Mouse (Mus musculus) embryonic facial prominence, embryonic 15.5 days (tissue): ENCODE data around the gene Prrt1. TPM values are rescaled to one million over a fixed set of nuclear protein-coding genes. Genes with fewer than 3 reads are reported as not detected.

Experiments used
- ATAC-seq: fragments of 200-750 bp; cut with Nextera tagmentation; 2 replicates; pipeline ENCODE4 v1.8.0; 2017; ENCODE audit warnings: low read depth, moderate TSS enrichment; ENCODE audit not compliant: insufficient number of reproducible peaks, low FRiP score, low TSS enrichment
- H3K27ac ChIP-seq: fragments of 300-500 bp; sonication (generic); replicated peaks from 2 replicates; pipeline ENCODE4 v1.5.1; 2015; ENCODE audit warnings: mild to moderate bottlenecking, inconsistent platforms
- H3K27me3 ChIP-seq: fragments of 300-500 bp; sonication (generic); 2 replicates; pipeline ENCODE4 v1.6.1; 2015; ENCODE audit warnings: inconsistent platforms
- H3K36me3 ChIP-seq: fragments of 300-500 bp; sonication (generic); 2 replicates; pipeline ENCODE4 v1.6.1; 2015; ENCODE audit warnings: mild to moderate bottlenecking, inconsistent platforms
- H3K4me1 ChIP-seq: fragments of 300-500 bp; sonication (generic); 2 replicates; pipeline ENCODE4 v1.6.1; 2015; ENCODE audit warnings: inconsistent platforms
- H3K4me2 ChIP-seq: fragments of 300-500 bp; sonication (generic); replicated peaks from 2 replicates; pipeline ENCODE4 v1.6.1; 2015; ENCODE audit warnings: mild to moderate bottlenecking, inconsistent platforms
- H3K4me3 ChIP-seq: fragments of 300-500 bp; sonication (generic); replicated peaks from 2 replicates; pipeline ENCODE4 v1.5.1; 2015; ENCODE audit warnings: mild to moderate bottlenecking, inconsistent platforms
- H3K9ac ChIP-seq: fragments of 300-500 bp; sonication (generic); 2 replicates; pipeline ENCODE4 v1.6.1; 2015; ENCODE audit warnings: inconsistent platforms
- H3K9me3 ChIP-seq: fragments of 300-500 bp; sonication (generic); replicated peaks from 2 replicates; pipeline ENCODE4 v1.6.1; 2016; ENCODE audit warnings: inconsistent platforms
- WGBS: fragments of 180-500 bp; shearing (Covaris S2); methylation state at CpG from one replicate; pipeline ENCODE4 v1.1.7; 2015; 5-methylcytosine and 5-hydroxymethylcytosine counted together
- polyA plus RNA-seq: library from polyadenylated mRNA; unstranded; fragments of >200 nt; fragmentation: Nextera tagmentation; extraction: Ambion mirVana; gene quantifications from 2 replicates; pipeline ENCODE4 v1.2.1, GENCODE M21; 2015

Gene Prrt1
- polyA plus RNA-seq, 1 experiment from 2014 or later, result 1.3 TPM

GRCm38 (mm10) chr17:34660259-34660820 lies 31.0 kb downstream of the Prrt1 start:
- Histone ChIP-seq H3K9me3 (no peaks in the 10 kb centered on the region), H3K36me3 (no peaks in the 10 kb centered on the region), H3K4me2 (peak overlapping the region; percentile 38), H3K9ac (no peak overlapping the region), H3K4me1 (peaks cover 33% of the 10 kb centered on the region), H3K27ac (no peak overlapping the region), H3K4me3 (no peak overlapping the region), H3K27me3 (peaks cover 36% of the 10 kb centered on the region)
- ATAC-seq, result no peak
- 27% methylated on average over 11 of the region's 11 CpGs for WGBS

GRCm38 (mm10) chr17:34661121-34661591 lies 31.8 kb downstream of the Prrt1 start:
- 5% methylated on average over 19 of the region's 19 CpGs for WGBS
- Histone ChIP-seq H3K27me3 (peaks cover 41% of the 10 kb centered on the region), H3K9ac (no peak overlapping the region)

GRCm38 (mm10) chr17:34662468-34662867 lies 33.1 kb downstream of the Prrt1 start:
- H3K27me3 ChIP-seq, result peaks cover 41% of the 10 kb centered on the region
- H3K36me3 ChIP-seq, result no peaks in the 10 kb centered on the region
- WGBS, result 77% methylated on average over 1 of the region's 1 CpGs
- no peak overlapping the region for H3K9ac ChIP-seq
- no peak overlapping the region for H3K27ac ChIP-seq
- no peak overlapping the region for H3K4me2 ChIP-seq
- no peak overlapping the region for H3K4me3 ChIP-seq
- no peaks in the 10 kb centered on the region for H3K9me3 ChIP-seq
- peaks cover 16% of the 10 kb centered on the region for H3K4me1 ChIP-seq
- ATAC-seq, result no peak

More at GRCm38 (mm10) chr17:34661121-34661591, 31.8 kb downstream of the Prrt1 start:
- Histone ChIP-seq H3K36me3 (no peaks in the 10 kb centered on the region), H3K4me1 (peaks cover 25% of the 10 kb centered on the region), H3K4me3 (peak overlapping the region; percentile 16; the same call in 1 of the 2 replicates), H3K4me2 (peak overlapping the region; percentile 38), H3K27ac (no peak overlapping the region), H3K9me3 (no peaks in the 10 kb centered on the region)
- ATAC-seq, result no peak

GRCm38 (mm10) chr17:34662978-34663377 lies 33.6 kb downstream of the Prrt1 start:
- WGBS, result 80% methylated on average over 8 of the region's 8 CpGs
- H3K27me3 ChIP-seq, result peaks cover 41% of the 10 kb centered on the region

GRCm38 (mm10) chr17:34663558-34663957 lies 34.2 kb downstream of the Prrt1 start:
- Histone ChIP-seq H3K4me3 (no peak overlapping the region), H3K27ac (no peak overlapping the region), H3K4me1 (peaks cover 16% of the 10 kb centered on the region), H3K9me3 (no peaks in the 10 kb centered on the region), H3K27me3 (peaks cover 40% of the 10 kb centered on the region), H3K36me3 (no peaks in the 10 kb centered on the region), H3K9ac (no peak overlapping the region), H3K4me2 (no peak overlapping the region)
- ATAC-seq, result no peak
- 42% methylated on average over 1 of the region's 1 CpGs for WGBS

More at GRCm38 (mm10) chr17:34662978-34663377, 33.6 kb downstream of the Prrt1 start:
- H3K4me1 ChIP-seq, result peaks cover 16% of the 10 kb centered on the region
- no peak overlapping the region for H3K4me3 ChIP-seq
- ATAC-seq, result no peak
- no peak overlapping the region for H3K9ac ChIP-seq
- H3K4me2 ChIP-seq, result no peak overlapping the region
- no peak overlapping the region for H3K27ac ChIP-seq
- no peaks in the 10 kb centered on the region for H3K9me3 ChIP-seq
- no peaks in the 10 kb centered on the region for H3K36me3 ChIP-seq

GRCm38 (mm10) chr17:34664472-34664871 lies 35.1 kb downstream of the Prrt1 start:
- no peak overlapping the region for H3K9ac ChIP-seq
- no peak overlapping the region for H3K27ac ChIP-seq
- WGBS, result 63% methylated on average over 7 of the region's 7 CpGs
- H3K4me1 ChIP-seq, result peaks cover 16% of the 10 kb centered on the region
- peaks cover 36% of the 10 kb centered on the region for H3K27me3 ChIP-seq
- no peak for ATAC-seq
- H3K36me3 ChIP-seq, result no peaks in the 10 kb centered on the region
- H3K9me3 ChIP-seq, result no peaks in the 10 kb centered on the region
- H3K4me3 ChIP-seq, result no peak overlapping the region
- no peak overlapping the region for H3K4me2 ChIP-seq

- Histone ChIP-seq H3K4me3 (peak within 1 kb of the TSS; percentile 34), H3K4me1 (peaks cover 18% of the 10 kb centered on the region), H3K27me3 (peaks cover 66% of the 10 kb centered on the region), H3K4me2 (peak within 1 kb of the TSS; percentile 59), H3K9ac (no peak within 1 kb of the TSS), H3K36me3 (no peaks in the 10 kb centered on the region), H3K9me3 (no peaks in the 10 kb centered on the region), H3K27ac (no peak within 1 kb of the TSS)
- 53% methylated on average over 7 of the region's 7 CpGs for WGBS
- no peak for ATAC-seq
Measured at GRCm38 (mm10) chr17:34670235-34670634, 40.9 kb downstream of the Prrt1 start, which contains the start of gene Tnxb. TSS of gene Tnxb (plus strand) at chr17:34670535.

- ATAC-seq, result no peak
- WGBS, result 8% methylated on average over 93 of the region's 93 CpGs
Measured at GRCm38 (mm10) chr17:34671151-34672066, 42.1 kb downstream of the Prrt1 start.

GRCm38 (mm10) chr17:34672246-34672792 lies 43.0 kb downstream of the Prrt1 start:
- no peak overlapping the region for H3K9ac ChIP-seq
- H3K27ac ChIP-seq, result no peak overlapping the region
- no peak for ATAC-seq
- H3K4me1 ChIP-seq, result peaks cover 25% of the 10 kb centered on the region
- peaks cover 80% of the 10 kb centered on the region for H3K27me3 ChIP-seq
- H3K9me3 ChIP-seq, result no peaks in the 10 kb centered on the region
- H3K4me2 ChIP-seq, result peak overlapping the region; percentile 59
- H3K36me3 ChIP-seq, result no peaks in the 10 kb centered on the region
- WGBS, result 31% methylated on average over 49 of the region's 49 CpGs
- H3K4me3 ChIP-seq, result peak overlapping the region; percentile 34

More at GRCm38 (mm10) chr17:34671151-34672066, 42.1 kb downstream of the Prrt1 start:
- peaks cover 71% of the 10 kb centered on the region for H3K27me3 ChIP-seq
- peak overlapping the region; percentile 12; the same call in 1 of the 2 replicates for H3K9ac ChIP-seq
- peaks cover 25% of the 10 kb centered on the region for H3K4me1 ChIP-seq
- H3K4me2 ChIP-seq, result peak overlapping the region; percentile 59
- H3K27ac ChIP-seq, result no peak overlapping the region
- H3K4me3 ChIP-seq, result peak overlapping the region; percentile 34
- H3K36me3 ChIP-seq, result no peaks in the 10 kb centered on the region
- H3K9me3 ChIP-seq, result no peaks in the 10 kb centered on the region

GRCm38 (mm10) chr17:34673139-34673538 lies 43.8 kb downstream of the Prrt1 start:
- WGBS, result 84% methylated on average over 7 of the region's 7 CpGs
- Histone ChIP-seq H3K9me3 (no peaks in the 10 kb centered on the region), H3K4me3 (no peak overlapping the region), H3K36me3 (no peaks in the 10 kb centered on the region), H3K27me3 (peaks cover 88% of the 10 kb centered on the region), H3K9ac (no peak overlapping the region), H3K4me2 (no peak overlapping the region), H3K27ac (no peak overlapping the region), H3K4me1 (peaks cover 25% of the 10 kb centered on the region)
- no peak for ATAC-seq
